Comparison of ENCODE assay signal across 30 mouse cellular contexts in genomic region chr3:117116210-117116609, GRCm38 (mm10).
"Had no signal": no experiment of that assay in that cellular context is flagged by ENCODE, and none has a peak within 500 bp of the region (broad histone marks: within the 10 kb centered on the region; RNA-seq: fewer than 3 reads in every experiment).

No protein-coding gene starts in this region.

- H3K4me3 ChIP-seq: embryonic facial prominence, embryonic 10.5 days; embryonic facial prominence, embryonic 12.5 days; embryonic facial prominence, embryonic 13.5 days; embryonic facial prominence, embryonic 15.5 days; erythroblast, embryonic 14.5 days; forebrain, embryonic 10.5 days; forebrain, embryonic 12.5 days; forebrain, embryonic 13.5 days; forebrain, embryonic 15.5 days; gastrocnemius, adult 2 months; heart, adult 2 months had no signal

- H3K27me3 ChIP-seq: embryonic facial prominence, embryonic 12.5 days; embryonic facial prominence, embryonic 13.5 days; embryonic facial prominence, embryonic 15.5 days; forebrain, embryonic 12.5 days; forebrain, embryonic 13.5 days; forebrain, embryonic 15.5 days had no signal

- H3K27ac ChIP-seq: embryonic facial prominence, embryonic 10.5 days; embryonic facial prominence, embryonic 12.5 days; embryonic facial prominence, embryonic 13.5 days; embryonic facial prominence, embryonic 15.5 days; forebrain, embryonic 10.5 days; forebrain, embryonic 12.5 days; forebrain, embryonic 13.5 days; forebrain, embryonic 15.5 days; gastrocnemius, adult 2 months; heart, adult 2 months had no signal

- H3K4me1 ChIP-seq: embryonic facial prominence, embryonic 12.5 days; embryonic facial prominence, embryonic 13.5 days; embryonic facial prominence, embryonic 15.5 days; forebrain, embryonic 12.5 days; forebrain, embryonic 13.5 days; forebrain, embryonic 15.5 days had no signal

- ATAC-seq: forebrain, embryonic 13.5 days; forebrain, embryonic 14.5 days; forebrain, embryonic 15.5 days; forebrain, embryonic 16.5 days; forebrain, postnatal 0 days had no signal

- H3K36me3 ChIP-seq: embryonic facial prominence, embryonic 10.5 days; embryonic facial prominence, embryonic 12.5 days; embryonic facial prominence, embryonic 13.5 days; embryonic facial prominence, embryonic 15.5 days; forebrain, embryonic 10.5 days; forebrain, embryonic 12.5 days; forebrain, embryonic 15.5 days had no signal

- DNase-seq: cerebellum, adult 18-20 months; cerebellum, adult 2 months; cerebellum, adult 8-10 months; cerebellum, adult 9-10 months; cerebellum, adult 9-11 months; cerebellum, postnatal 10 days; cerebellum, postnatal 14 days; cerebellum, postnatal 25 days; cerebellum, postnatal 36 days; embryo, embryonic 11 days; forebrain, postnatal 0 days; gastrocnemius, adult 2 months; gastrocnemius, postnatal 10 days; gastrocnemius, postnatal 14 days; gastrocnemius, postnatal 25 days; gastrocnemius, postnatal 36 days; heart, adult 11 months; heart, adult 18-20 months; heart, adult 2 months had no signal
